Comparison of ENCODE assay signal across 8 mouse cellular contexts in genomic region chr2:150667065-150667819, GRCm38 (mm10). TPM values are rescaled to one million over a fixed set of nuclear protein-coding genes. Genes with fewer than 3 reads are reported as not detected.
A peak's percentile ranks its signal among the peaks of the same experiment; 100 is the strongest.
DNase-seq lines count a peak whose midpoint lies in the region; ATAC-seq and TF ChIP-seq lines count a peak whose summit lies in the region.

No protein-coding gene starts in this region.

- no peak overlapping the region for H3K27ac ChIP-seq in ES-Bruce4 (ENCODE audit: insufficient read depth, low read length)
- peak overlapping the region; percentile 68 for H3K27ac ChIP-seq in heart, postnatal 0 days (ENCODE audit: low read depth)
- H3K27ac ChIP-seq in limb, embryonic 11.5 days (replicated peaks; ENCODE audit: low read depth, low read length), result no peak overlapping the region
- H3K27ac ChIP-seq in midbrain, embryonic 11.5 days (ENCODE audit: low read depth, low read length), result peak overlapping the region; percentile 25
- H3K27ac ChIP-seq in stomach, embryonic 15.5 days, result peak overlapping the region; percentile 85

- H3K9ac ChIP-seq in ES-Bruce4 (ENCODE audit: low read depth, poor library complexity, severe bottlenecking), result peak overlapping the region; percentile 52; the same call in 1 of the 2 replicates
- H3K9ac ChIP-seq in heart, postnatal 0 days (replicated peaks; ENCODE audit: low read depth, low read length), result peak overlapping the region; percentile 70
- H3K9ac ChIP-seq in limb, embryonic 11.5 days (ENCODE audit: low read length), result peak overlapping the region; percentile 59; the same call in 1 of the 2 replicates
- H3K9ac ChIP-seq in midbrain, embryonic 11.5 days (ENCODE audit: low read length), result peak overlapping the region; percentile 79
- peak overlapping the region; percentile 76; the same call in 1 of the 2 replicates for H3K9ac ChIP-seq in stomach, embryonic 15.5 days

- H3K36me3 ChIP-seq in ES-Bruce4 (ENCODE audit: control insufficient read depth, insufficient read depth, low read length, poor library complexity, severe bottlenecking), result no peaks in the 10 kb centered on the region
- H3K36me3 ChIP-seq in heart, postnatal 0 days (replicated peaks; ENCODE audit: control insufficient read depth, insufficient read depth, low read length), result no peaks in the 10 kb centered on the region
- no peaks in the 10 kb centered on the region for H3K36me3 ChIP-seq in limb, embryonic 11.5 days (ENCODE audit: control insufficient read depth, insufficient read depth, low read length)
- no peaks in the 10 kb centered on the region for H3K36me3 ChIP-seq in midbrain, embryonic 11.5 days (ENCODE audit: control insufficient read depth, insufficient read depth, low read length)
- H3K36me3 ChIP-seq in stomach, embryonic 15.5 days, result no peaks in the 10 kb centered on the region

- peak overlapping the region; percentile 92 for H3K4me2 ChIP-seq in heart, postnatal 0 days (ENCODE audit: low read depth, low read length)
- H3K4me2 ChIP-seq in limb, embryonic 11.5 days (ENCODE audit: low read depth, severe bottlenecking), result peak overlapping the region; percentile 92
- peak overlapping the region; percentile 96 for H3K4me2 ChIP-seq in midbrain, embryonic 11.5 days
- H3K4me2 ChIP-seq in stomach, embryonic 15.5 days, result peak overlapping the region; percentile 93

- H3K27me3 ChIP-seq in ES-Bruce4 (ENCODE audit: control insufficient read depth, insufficient read depth, low read length, poor library complexity, severe bottlenecking), result no peaks in the 10 kb centered on the region
- no peaks in the 10 kb centered on the region for H3K27me3 ChIP-seq in heart, postnatal 0 days (ENCODE audit: control insufficient read depth, insufficient read depth, low read length)
- peaks cover 9% of the 10 kb centered on the region for H3K27me3 ChIP-seq in limb, embryonic 11.5 days (ENCODE audit: control insufficient read depth, insufficient read depth, low read length)
- H3K27me3 ChIP-seq in midbrain, embryonic 11.5 days (ENCODE audit: control insufficient read depth, insufficient read depth, low read length), result peaks cover 3% of the 10 kb centered on the region
- H3K27me3 ChIP-seq in stomach, embryonic 15.5 days (replicated peaks), result no peaks in the 10 kb centered on the region

- peak overlapping the region; percentile 70 for H3K4me3 ChIP-seq in ES-Bruce4 (ENCODE audit: low read depth, low read length)
- H3K4me3 ChIP-seq in heart, postnatal 0 days (ENCODE audit: low read depth, low read length), result peak overlapping the region; percentile 63
- peak overlapping the region; percentile 60 for H3K4me3 ChIP-seq in limb, embryonic 11.5 days (ENCODE audit: low read depth, low read length)
- peak overlapping the region; percentile 62 for H3K4me3 ChIP-seq in midbrain, embryonic 11.5 days (ENCODE audit: low read depth, low read length)
- peak overlapping the region; percentile 68 for H3K4me3 ChIP-seq in stomach, embryonic 15.5 days (replicated peaks)

- H3K9me3 ChIP-seq in ES-Bruce4 (replicated peaks; ENCODE audit: control insufficient read depth, insufficient read depth, low read length, poor library complexity, severe bottlenecking), result no peaks in the 10 kb centered on the region
- no peaks in the 10 kb centered on the region for H3K9me3 ChIP-seq in heart, postnatal 0 days (replicated peaks; ENCODE audit: control insufficient read depth, low read length)
- H3K9me3 ChIP-seq in limb, embryonic 11.5 days (ENCODE audit: control insufficient read depth, low read length), result no peaks in the 10 kb centered on the region
- H3K9me3 ChIP-seq in midbrain, embryonic 11.5 days (ENCODE audit: control insufficient read depth, low read length), result no peaks in the 10 kb centered on the region
- H3K9me3 ChIP-seq in stomach, embryonic 15.5 days, result no peaks in the 10 kb centered on the region

- peak; percentile 15; the same call in 1 of the 2 replicates for ATAC-seq in heart, postnatal 0 days (ENCODE audit: insufficient read depth, low read depth)
- ATAC-seq in limb, embryonic 11.5 days (ENCODE audit: insufficient number of reproducible peaks, low FRiP score, low TSS enrichment, low read depth), result peak; percentile 55
- peak; percentile 26 for ATAC-seq in midbrain, embryonic 11.5 days (ENCODE audit: low FRiP score)
- peak; percentile 62 for ATAC-seq in stomach, embryonic 15.5 days (ENCODE audit: insufficient read depth, low FRiP score, low read depth)

- 6% methylated on average over 17 of the region's 17 CpGs for WGBS in heart, postnatal 0 days
- 2% methylated on average over 17 of the region's 17 CpGs for WGBS in limb, embryonic 11.5 days
- WGBS in midbrain, embryonic 11.5 days, result 4% methylated on average over 17 of the region's 17 CpGs
- 2% methylated on average over 17 of the region's 17 CpGs for WGBS in stomach, embryonic 15.5 days

- TF ChIP-seq POLR2A in ES-Bruce4 (IDR thresholded peaks at IDR 0.05; ENCODE audit: insufficient read depth, low read length), result no peak

- peaks cover 2% of the 10 kb centered on the region for H3K4me1 ChIP-seq in ES-Bruce4 (ENCODE audit: control insufficient read depth, insufficient read depth, low read length)
- peaks cover 20% of the 10 kb centered on the region for H3K4me1 ChIP-seq in heart, postnatal 0 days (ENCODE audit: control insufficient read depth, insufficient read depth)
- no peaks in the 10 kb centered on the region for H3K4me1 ChIP-seq in limb, embryonic 11.5 days (ENCODE audit: control insufficient read depth, insufficient read depth, low read length)
- peaks cover 16% of the 10 kb centered on the region for H3K4me1 ChIP-seq in midbrain, embryonic 11.5 days (ENCODE audit: control insufficient read depth, insufficient read depth, low read length)
- peaks cover 25% of the 10 kb centered on the region for H3K4me1 ChIP-seq in stomach, embryonic 15.5 days

- DNase-seq in c-Kit-positive CD71-positive TER-119-negative erythroid progenitor cells, embryonic 14.5 days (ENCODE audit: low read depth), result peak; percentile 59
- peak; percentile 5 for DNase-seq in heart, postnatal 0 days (ENCODE audit: low spot score)
- DNase-seq in limb, embryonic 11.5 days (ENCODE audit: low spot score), result no peak
- DNase-seq in midbrain, embryonic 11.5 days (ENCODE audit: low spot score, missing footprints), result no peak
- no peak for DNase-seq in right cerebral cortex, postnatal 36 days (ENCODE audit: low spot score in 2 of 2)
- DNase-seq in testis, postnatal 10 days (ENCODE audit: low spot score), result no peak

- no peak for TF ChIP-seq EP300 in ES-Bruce4 (IDR thresholded peaks at IDR 0.05; ENCODE audit: insufficient read depth, low read depth, low read length)
- no peak for TF ChIP-seq EP300 in heart, postnatal 0 days (IDR thresholded peaks at IDR 0.05; ENCODE audit: low read depth)

- TF ChIP-seq CTCF in ES-Bruce4 (IDR thresholded peaks at IDR 0.05; ENCODE audit: low read depth, low read length), result no peak
- no peak for TF ChIP-seq CTCF in heart, postnatal 0 days (IDR thresholded peaks at IDR 0.05; ENCODE audit: low read depth)

RNA-seq across cellular contexts. Expression of gene Acss1, which starts 1.1 kb away (rescaled TPM):
- 9.8 and 10.4 TPM in 2 replicates for polyA plus RNA-seq in ES-Bruce4 (2011; ENCODE audit: insufficient read depth, insufficient read length, low read depth, missing spikeins)
- total RNA-seq in heart, postnatal 0 days (2014; rRNA removed; ENCODE audit: low replicate concordance), result 43.0 and 59.2 TPM in 2 replicates
- 17.0 and 18.5 TPM in 2 replicates for polyA plus RNA-seq in heart, postnatal 0 days (2015; fragmentation: Nextera tagmentation; extraction: Ambion mirVana)
- polyA plus RNA-seq in limb, embryonic 11.5 days (2014; fragmentation: Nextera tagmentation; extraction: Ambion mirVana), result 4.2 and 5.7 TPM in 2 replicates
- 20.5 and 21.5 TPM in 2 replicates for polyA plus RNA-seq in midbrain, embryonic 11.5 days (2014; fragmentation: Nextera tagmentation; extraction: Ambion mirVana)
- polyA plus RNA-seq in stomach, embryonic 15.5 days (2015; fragmentation: Nextera tagmentation; extraction: Ambion mirVana), result 27.8 and 30.9 TPM in 2 replicates

RNA-seq across cellular contexts. Expression of gene Vsx1, which starts 21.9 kb away (rescaled TPM):
- 0.57 and 0.58 TPM in 2 replicates for polyA plus RNA-seq in ES-Bruce4 (2011; ENCODE audit: insufficient read depth, insufficient read length, low read depth, missing spikeins)
- total RNA-seq in heart, postnatal 0 days (2014; rRNA removed; ENCODE audit: low replicate concordance), result not detected in 2 replicates
- polyA plus RNA-seq in heart, postnatal 0 days (2015; fragmentation: Nextera tagmentation; extraction: Ambion mirVana), result not detected in 2 replicates
- polyA plus RNA-seq in limb, embryonic 11.5 days (2014; fragmentation: Nextera tagmentation; extraction: Ambion mirVana), result not detected in 2 replicates
- 0.31 and 0.33 TPM in 2 replicates for polyA plus RNA-seq in midbrain, embryonic 11.5 days (2014; fragmentation: Nextera tagmentation; extraction: Ambion mirVana)
- not detected in 2 replicates for polyA plus RNA-seq in stomach, embryonic 15.5 days (2015; fragmentation: Nextera tagmentation; extraction: Ambion mirVana)

RNA-seq across cellular contexts. Expression of gene Apmap, which starts 58.9 kb away (rescaled TPM):
- 9.0 and 10.0 TPM in 2 replicates for polyA plus RNA-seq in ES-Bruce4 (2011; ENCODE audit: insufficient read depth, insufficient read length, low read depth, missing spikeins)
- total RNA-seq in heart, postnatal 0 days (2014; rRNA removed; ENCODE audit: low replicate concordance), result 8.5 and 14.4 TPM in 2 replicates
- 19.0 and 19.8 TPM in 2 replicates for polyA plus RNA-seq in heart, postnatal 0 days (2015; fragmentation: Nextera tagmentation; extraction: Ambion mirVana)
- 25.3 and 26.2 TPM in 2 replicates for polyA plus RNA-seq in limb, embryonic 11.5 days (2014; fragmentation: Nextera tagmentation; extraction: Ambion mirVana)
- polyA plus RNA-seq in midbrain, embryonic 11.5 days (2014; fragmentation: Nextera tagmentation; extraction: Ambion mirVana), result 36.9 and 37.7 TPM in 2 replicates
- polyA plus RNA-seq in stomach, embryonic 15.5 days (2015; fragmentation: Nextera tagmentation; extraction: Ambion mirVana), result 40.1 and 40.5 TPM in 2 replicates

Comparison
In these comparisons a context has a peak if more than half of its experiments do, and no peak if none do; other contexts are left out.
1. H3K27ac ChIP-seq: peak in heart, postnatal 0 days (single experiment), midbrain, embryonic 11.5 days (single experiment) and stomach, embryonic 15.5 days (single experiment); none in ES-Bruce4 (single experiment) and limb, embryonic 11.5 days (single experiment).
2. DNase-seq: peak in c-Kit-positive CD71-positive TER-119-negative erythroid progenitor cells, embryonic 14.5 days (single experiment) and heart, postnatal 0 days (single experiment); none in limb, embryonic 11.5 days (single experiment), midbrain, embryonic 11.5 days (single experiment), right cerebral cortex, postnatal 36 days (0 of 2) and testis, postnatal 10 days (single experiment).
3. Peak in every context shown above with its lines, with median percentiles within 50 percentile points of each other: H3K4me3 ChIP-seq, H3K9ac ChIP-seq, ATAC-seq and H3K4me2 ChIP-seq.